Mouse (Mus musculus) neutrophil, adult 59 days (primary cell): ENCODE data around the gene Olfr667. TPM values are rescaled to one million over a fixed set of nuclear protein-coding genes. Genes with fewer than 3 reads are reported as not detected.

Experiments
- total RNA-seq, 2 experiments: library from RNA; stranded (reverse); gene quantifications; 1 replicate in 1 of 2; 2 replicates in 1 of 2; pipeline ENCODE4 v1.2.4; 2023

The Olfr667 gene
- total RNA-seq: not detected

GRCm38 (mm10) chr7:104921382-104921781 is at the start of gene Olfr667:
Gene Olfr667, minus strand, starts transcription at chr7:104921482.

GRCm38 (mm10) chr7:104962520-104962919 is 41.2 kb upstream of the Olfr667 start, which contains the start of gene Olfr670:
Gene Olfr670, minus strand, starts transcription at chr7:104962620.

GRCm38 (mm10) chr7:104933940-104934339 is 12.7 kb upstream of the Olfr667 start, which contains the start of gene Olfr669:
Gene Olfr669, plus strand, starts transcription at chr7:104934240.

GRCm38 (mm10) chr7:104927957-104928356 is 6.7 kb upstream of the Olfr667 start, which contains the start of gene Olfr668:
Gene Olfr668, minus strand, starts transcription at chr7:104928057.

DNA sequence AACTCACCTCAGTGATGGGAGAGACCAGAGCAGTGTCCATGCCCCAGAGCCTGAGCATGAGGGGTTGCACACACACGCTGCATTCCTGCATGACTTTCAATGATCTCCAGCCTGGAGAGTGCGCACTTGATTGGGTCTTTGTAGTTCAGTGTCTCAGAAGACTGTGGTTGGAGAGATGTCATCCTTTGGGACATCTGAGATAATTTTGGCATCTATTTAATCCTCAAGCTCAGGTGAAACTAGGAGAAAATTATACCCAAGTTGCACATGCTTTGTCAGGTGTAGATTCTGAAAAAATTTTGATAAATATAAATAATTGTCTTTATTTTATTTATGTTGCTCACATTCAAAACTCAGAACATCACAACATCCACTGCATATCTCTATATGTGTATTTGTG is 25.4 kb downstream of the Olfr667 start, which contains the start of gene Olfr666:
Olfr666 (minus strand) TSS at position 101 of the 400 bp plus-strand sequence.

GRCm38 (mm10) chr7:104877731-104878130 is 43.6 kb downstream of the Olfr667 start, which contains the start of gene Olfr665:
Gene Olfr665, plus strand, starts transcription at chr7:104878031.

Other genes with a start within 250 kb of the Olfr667 start
- gene Olfr661, start 235.0 kb downstream of the Olfr667 start, total RNA-seq: not detected
- not detected for gene Usp17le, start 144.0 kb downstream of the Olfr667 start, total RNA-seq
- gene Usp17lb, start 78.9 kb downstream of the Olfr667 start, total RNA-seq: under 1 TPM in 1 of 2 experiments, not detected in 1; 0.24 TPM
- gene Usp17la, start 64.5 kb downstream of the Olfr667 start, total RNA-seq: not detected
- gene Olfr665, start 43.5 kb downstream of the Olfr667 start, total RNA-seq: not detected
- gene Olfr666, start 25.5 kb downstream of the Olfr667 start, total RNA-seq: not detected
- not detected for gene Olfr668, start 6.6 kb upstream of the Olfr667 start, total RNA-seq
- gene Olfr669, start 12.8 kb upstream of the Olfr667 start, total RNA-seq: not detected
- not detected for gene Olfr670, start 41.1 kb upstream of the Olfr667 start, total RNA-seq
- gene Olfr671, start 57.6 kb upstream of the Olfr667 start, total RNA-seq: not detected
- gene Olfr672, start 80.5 kb upstream of the Olfr667 start, total RNA-seq: not detected
- gene Olfr675, start 107.0 kb upstream of the Olfr667 start, total RNA-seq: not detected
- not detected for gene Olfr676, start 111.2 kb upstream of the Olfr667 start, total RNA-seq
- gene Olfr677, start 129.9 kb upstream of the Olfr667 start, total RNA-seq: not detected
- not detected for gene Olfr678, start 143.0 kb upstream of the Olfr667 start, total RNA-seq
- gene Olfr679, start 159.7 kb upstream of the Olfr667 start, total RNA-seq: not detected
- not detected for gene Olfr680-ps1, start 171.3 kb upstream of the Olfr667 start, total RNA-seq
- not detected for gene Olfr681, start 195.4 kb upstream of the Olfr667 start, total RNA-seq
- not detected for gene Olfr683, start 225.5 kb upstream of the Olfr667 start, total RNA-seq
- gene Olfr684, start 242.2 kb upstream of the Olfr667 start, total RNA-seq: not detected